Mouse (Mus musculus) stomach, postnatal 0 days (tissue): ENCODE data around the gene Dazap2. TPM values are rescaled to one million over a fixed set of nuclear protein-coding genes. Genes with fewer than 3 reads are reported as not detected.
A peak's percentile ranks its signal among the peaks of the same experiment; 100 is the strongest.

Experiments
- ATAC-seq: fragments of 200-750 bp; cut with Nextera tagmentation; 2 replicates; pipeline ENCODE4 v1.8.0; 2017; ENCODE audit not compliant: low FRiP score, low TSS enrichment
- DNase-seq: peaks from one replicate; pipeline ENCODE4 v3.0.0-alpha.2; 2016; ENCODE audit warnings: low spot score
- H3K27ac ChIP-seq: fragments of 300-500 bp; sonication (generic); replicated peaks from 2 replicates; pipeline ENCODE4 v1.5.1; 2014; ENCODE audit warnings: mild to moderate bottlenecking, control low read depth
- H3K27me3 ChIP-seq: fragments of 300-500 bp; sonication (generic); 2 replicates; pipeline ENCODE4 v1.6.1; 2014; ENCODE audit warnings: low read length; ENCODE audit not compliant: control insufficient read depth, insufficient read depth
- H3K36me3 ChIP-seq: fragments of 300-500 bp; sonication (generic); 2 replicates; pipeline ENCODE4 v1.6.1; 2014; ENCODE audit warnings: low read length, mixed read lengths; ENCODE audit not compliant: control insufficient read depth, insufficient read depth
- H3K4me1 ChIP-seq: fragments of 300-500 bp; sonication (generic); replicated peaks from 2 replicates; pipeline ENCODE4 v1.6.1; 2014; ENCODE audit warnings: antibody characterized with exemption; ENCODE audit not compliant: control insufficient read depth, insufficient read depth
- H3K4me2 ChIP-seq: fragments of 300-500 bp; sonication (generic); replicated peaks from 2 replicates; pipeline ENCODE4 v1.6.1; 2014; ENCODE audit warnings: low read depth, mild to moderate bottlenecking, control low read depth, moderate library complexity
- H3K4me3 ChIP-seq: fragments of 300-500 bp; sonication (generic); 2 replicates; pipeline ENCODE4 v1.5.1; 2014; ENCODE audit warnings: low read depth, low read length, control low read depth
- H3K9ac ChIP-seq: fragments of 300-500 bp; sonication (generic); 2 replicates; pipeline ENCODE4 v1.6.1; 2014; ENCODE audit warnings: mild to moderate bottlenecking, low read length, control low read depth, mixed read lengths
- H3K9me3 ChIP-seq: fragments of 300-500 bp; sonication (generic); 2 replicates; pipeline ENCODE4 v1.6.1; 2016; ENCODE audit warnings: low read length; ENCODE audit not compliant: control insufficient read depth
- CTCF ChIP-seq: IDR thresholded peaks from 2 replicates; pipeline ENCODE4 v1.5.1; 2016; ENCODE audit warnings: antibody characterized with exemption, low read depth, mild to moderate bottlenecking, moderate library complexity
- EP300 ChIP-seq: optimal IDR thresholded peaks from 2 replicates; pipeline ENCODE3; 2016; ENCODE audit warnings: antibody characterized with exemption
- whole genome bisulfite sequencing: fragments of 180-500 bp; shearing (Covaris S2); extraction: QIAGEN DNeasy Blood & Tissue Kit; methylation state at CpG from one replicate; pipeline ENCODE4 v1.1.7; 2014; 5-methylcytosine and 5-hydroxymethylcytosine counted together
- polyA plus RNA-seq: library from polyadenylated mRNA; unstranded; fragments of >200 nt; fragmentation: Nextera tagmentation; extraction: Ambion mirVana; gene quantifications from 2 replicates; pipeline ENCODE4 v1.2.1, GENCODE M21; 2015

Gene Dazap2
- polyA plus RNA-seq, 1 experiment from 2014 or later, result 177 TPM

DNA sequence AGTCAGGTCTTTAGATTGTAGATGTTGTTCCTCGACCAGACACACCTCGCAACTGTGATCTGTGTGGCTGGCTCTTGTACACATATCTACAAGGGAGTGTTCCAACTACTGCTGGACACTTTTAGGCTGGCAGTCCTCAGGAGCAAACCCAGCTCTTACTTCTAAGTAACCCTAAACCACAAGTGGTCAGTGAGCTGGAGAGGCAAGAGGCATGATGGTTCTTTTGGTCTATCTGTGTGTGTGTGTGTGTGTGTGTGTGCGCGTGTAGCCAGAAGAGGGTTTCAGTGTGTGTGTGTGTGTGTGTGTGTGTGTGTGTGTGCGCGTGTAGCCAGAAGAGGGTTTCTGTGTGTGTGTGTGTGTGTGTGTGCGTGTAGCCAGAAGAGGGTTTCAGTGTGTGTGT lies 27.3 kb downstream of the Dazap2 start:
- Histone ChIP-seq H3K9me3 (no peaks in the 10 kb centered on the region), H3K36me3 (no peaks in the 10 kb centered on the region), H3K4me2 (no peak overlapping the region), H3K27me3 (no peaks in the 10 kb centered on the region), H3K4me1 (no peaks in the 10 kb centered on the region), H3K4me3 (no peak overlapping the region), H3K27ac (no peak overlapping the region), H3K9ac (no peak overlapping the region)
- ATAC-seq (no peak), DNase-seq (no peak)
- TF ChIP-seq EP300 (no peak), CTCF (no peak)
- WGBS, result 84% methylated on average over 7 of the region's 7 CpGs

- 71% methylated on average over 6 of the region's 6 CpGs for WGBS
- Histone ChIP-seq H3K27me3 (no peaks in the 10 kb centered on the region), H3K9ac (no peak overlapping the region), H3K27ac (no peak overlapping the region), H3K4me1 (no peaks in the 10 kb centered on the region), H3K36me3 (no peaks in the 10 kb centered on the region), H3K4me2 (no peak overlapping the region), H3K4me3 (no peak overlapping the region), H3K9me3 (no peaks in the 10 kb centered on the region)
- ATAC-seq, result no peak
- DNase-seq, result no peak
- TF ChIP-seq CTCF, result no peak
- no peak for TF ChIP-seq EP300
Measured at GRCm38 (mm10) chr15:100646161-100646560, 31.0 kb downstream of the Dazap2 start.

DNA sequence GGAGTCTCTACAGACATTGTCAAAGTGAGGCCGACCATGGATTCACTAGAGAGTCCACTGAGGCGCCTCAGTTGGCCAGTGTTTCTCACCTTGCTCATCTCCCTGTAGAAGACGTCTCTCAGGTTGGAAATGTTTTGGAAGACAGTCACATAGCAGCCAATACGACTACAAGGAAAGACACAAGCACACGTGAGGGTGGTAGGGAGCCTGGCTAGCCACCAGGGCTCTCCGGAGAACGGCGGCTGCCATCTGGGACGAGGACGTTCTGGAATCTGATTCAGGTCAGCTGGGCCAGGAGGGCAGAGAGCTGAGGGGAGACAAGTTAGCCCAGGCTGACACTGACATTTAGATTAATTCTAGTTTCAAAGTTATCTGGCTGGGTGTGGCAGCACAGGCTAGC lies 35.0 kb downstream of the Dazap2 start:
- Histone ChIP-seq H3K9me3 (no peaks in the 10 kb centered on the region), H3K36me3 (no peaks in the 10 kb centered on the region), H3K9ac (no peak overlapping the region), H3K27ac (no peak overlapping the region), H3K4me2 (no peak overlapping the region), H3K4me3 (no peak overlapping the region), H3K27me3 (no peaks in the 10 kb centered on the region), H3K4me1 (no peaks in the 10 kb centered on the region)
- no peak for TF ChIP-seq EP300
- TF ChIP-seq CTCF, result no peak
- ATAC-seq (no peak), DNase-seq (no peak)
- 86% methylated on average over 10 of the region's 10 CpGs for WGBS

DNA sequence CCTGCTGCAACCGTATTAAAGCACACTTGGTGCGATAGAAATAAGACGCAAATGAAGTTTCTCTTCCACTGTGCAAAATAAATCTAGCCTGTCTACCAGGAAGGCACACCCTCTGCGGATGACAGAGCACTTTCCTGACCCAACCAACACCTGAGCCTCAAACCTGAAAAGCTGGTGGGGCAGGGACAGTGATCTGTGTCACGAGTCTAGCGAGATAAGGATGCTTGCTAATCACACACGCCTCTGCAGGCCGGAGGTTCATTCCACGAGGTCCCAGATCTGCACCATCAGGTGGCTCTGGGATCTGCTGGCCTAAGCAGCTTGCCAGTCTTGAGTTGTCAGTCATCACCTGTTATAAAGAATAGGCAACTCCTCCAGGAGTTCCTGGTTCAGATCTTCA lies 36.5 kb downstream of the Dazap2 start:
- peak; percentile 76 for DNase-seq
- H3K27ac ChIP-seq, result peak overlapping the region; percentile 61; the same call in 1 of the 2 replicates

GRCm38 (mm10) chr15:100654271-100654670 lies 39.1 kb downstream of the Dazap2 start:
- Histone ChIP-seq H3K9ac (no peak overlapping the region), H3K4me1 (no peaks in the 10 kb centered on the region), H3K27ac (no peak overlapping the region), H3K36me3 (no peaks in the 10 kb centered on the region), H3K27me3 (no peaks in the 10 kb centered on the region), H3K9me3 (no peaks in the 10 kb centered on the region), H3K4me3 (no peak overlapping the region), H3K4me2 (no peak overlapping the region)
- TF ChIP-seq EP300, result no peak
- TF ChIP-seq CTCF, result no peak
- 83% methylated on average over 1 of the region's 1 CpGs for WGBS
- ATAC-seq, result no peak
- no peak for DNase-seq

More for the DNA sequence above, 36.5 kb downstream of the Dazap2 start:
- Histone ChIP-seq H3K27me3 (no peaks in the 10 kb centered on the region), H3K9me3 (no peaks in the 10 kb centered on the region), H3K4me2 (no peak overlapping the region), H3K36me3 (no peaks in the 10 kb centered on the region), H3K4me1 (no peaks in the 10 kb centered on the region), H3K4me3 (no peak overlapping the region), H3K9ac (no peak overlapping the region)
- TF ChIP-seq EP300 (peak; percentile 83), CTCF (no peak)
- 52% methylated on average over 9 of the region's 9 CpGs for WGBS
- ATAC-seq, result peak; percentile 88

- Histone ChIP-seq H3K27me3 (no peaks in the 10 kb centered on the region), H3K36me3 (no peaks in the 10 kb centered on the region), H3K9ac (no peak overlapping the region), H3K9me3 (no peaks in the 10 kb centered on the region), H3K4me1 (no peaks in the 10 kb centered on the region), H3K4me2 (no peak overlapping the region), H3K27ac (no peak overlapping the region), H3K4me3 (no peak overlapping the region)
- DNase-seq (no peak), ATAC-seq (no peak)
- TF ChIP-seq EP300, result no peak
- no peak for TF ChIP-seq CTCF
- WGBS, result 81% methylated on average over 5 of the region's 5 CpGs
Measured at GRCm38 (mm10) chr15:100655201-100655600, 40.1 kb downstream of the Dazap2 start.
